Mouse (Mus musculus) heart, adult 2 months (tissue): Measurements from ENCODE around the gene Eln. TPM values are rescaled to one million over a fixed set of nuclear protein-coding genes. Genes with fewer than 3 reads are reported as not detected.

Source experiments
- DNase-seq, 2 experiments: peaks; one replicate each; pipeline ENCODE4 v3.0.0; 2021
- H3K27ac ChIP-seq: fragments of 200-600 bp; 2 replicates; pipeline ENCODE4 v1.8.1; 2022
- H3K27me3 ChIP-seq: fragments of 200-500 bp; 2 replicates; pipeline ENCODE4 v1.6.1; 2012; ENCODE audit warnings: mild to moderate bottlenecking, low read length, inconsistent platforms, mixed read lengths; ENCODE audit not compliant: control insufficient read depth, insufficient read depth
- H3K36me3 ChIP-seq: fragments of 200-500 bp; 2 replicates; pipeline ENCODE4 v1.6.1; 2012; ENCODE audit warnings: low read length, inconsistent platforms; ENCODE audit not compliant: control insufficient read depth, insufficient read depth
- H3K4me1 ChIP-seq: fragments of 200-500 bp; 2 replicates; pipeline ENCODE4 v1.6.1; 2011; ENCODE audit warnings: low read length; ENCODE audit not compliant: control insufficient read depth, insufficient read depth
- H3K4me3 ChIP-seq: fragments of 200-600 bp; 2 replicates; pipeline ENCODE4 v1.8.1; 2022
- H3K79me2 ChIP-seq: fragments of 200-500 bp; replicated peaks from 2 replicates; pipeline ENCODE4 v1.6.1; 2012; ENCODE audit warnings: mild to moderate bottlenecking, inconsistent platforms, low read length, moderate library complexity, mixed read lengths; ENCODE audit not compliant: control insufficient read depth, insufficient read depth
- H3K9ac ChIP-seq: fragments of 200-500 bp; 2 replicates; pipeline ENCODE4 v1.6.1; 2012; ENCODE audit warnings: low read depth, mild to moderate bottlenecking, control low read depth, inconsistent platforms, low read length, mixed read lengths
- CTCF ChIP-seq: fragments of 200-600 bp; IDR thresholded peaks from 2 replicates; pipeline ENCODE4 v1.8.1; 2022; ENCODE audit warnings: antibody characterized with exemption, mild to moderate bottlenecking, moderate library complexity
- EP300 ChIP-seq: fragments of 200-500 bp; IDR thresholded peaks from 2 replicates; pipeline ENCODE4 v1.6.1; 2011; ENCODE audit warnings: low read depth, low read length, control low read depth; ENCODE audit not compliant: insufficient read depth
- POLR2A ChIP-seq: fragments of 200-500 bp; IDR thresholded peaks from 2 replicates; pipeline ENCODE4 v1.6.1; 2011; ENCODE audit warnings: mild to moderate bottlenecking, low read depth, low read length, control low read depth; ENCODE audit not compliant: insufficient read depth
- WGBS: fragments of 180-500 bp; shearing (Covaris S2); methylation state at CpG from one replicate; pipeline ENCODE4 v1.1.7; 2018; 5-methylcytosine and 5-hydroxymethylcytosine counted together
- intact Hi-C: fragments of 180-260 bp; cut with DNase I; formaldehyde crosslinking; loops from one replicate; pipeline ENCODE4 v1.15.1; 2025
- polyA plus RNA-seq: library from polyadenylated mRNA; depleted of rRNA; stranded (reverse); fragments of >200 nt; gene quantifications from 2 replicates; pipeline ENCODE4 v1.2.3, GENCODE M21; 2012
- total RNA-seq, 2 experiments: library from RNA; stranded (reverse); gene quantifications; 2 replicates each; pipeline ENCODE4 v1.2.3; 2021

Gene Eln
- total and polyA plus RNA-seq, 3 experiments = 33.5 to 124 (median 49.9) TPM

DNA sequence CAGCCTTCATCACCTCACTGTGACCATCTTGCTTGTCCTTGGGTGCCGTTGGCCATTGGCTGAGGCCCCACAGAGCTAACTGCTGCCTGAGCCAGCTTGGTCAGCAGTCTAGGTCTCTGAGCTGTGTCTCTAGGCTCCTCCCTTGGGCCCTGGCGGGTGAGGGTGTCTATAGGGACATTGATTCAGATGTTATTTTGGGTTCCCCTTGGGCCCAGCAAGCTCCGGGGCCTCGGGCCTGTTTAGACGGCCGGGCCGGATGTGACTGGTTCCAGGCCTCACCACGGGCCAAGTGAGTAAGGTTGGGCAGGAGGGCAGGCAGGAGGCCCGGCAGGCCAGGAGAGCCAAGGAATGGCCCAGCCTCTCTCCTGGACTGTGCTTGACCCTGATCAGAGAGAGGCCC, 16.2 kb upstream of the Eln start:
- Histone ChIP-seq H3K27ac (peak overlapping the region; percentile 48), H3K4me1 (peaks cover 17% of the 10 kb centered on the region)

DNA sequence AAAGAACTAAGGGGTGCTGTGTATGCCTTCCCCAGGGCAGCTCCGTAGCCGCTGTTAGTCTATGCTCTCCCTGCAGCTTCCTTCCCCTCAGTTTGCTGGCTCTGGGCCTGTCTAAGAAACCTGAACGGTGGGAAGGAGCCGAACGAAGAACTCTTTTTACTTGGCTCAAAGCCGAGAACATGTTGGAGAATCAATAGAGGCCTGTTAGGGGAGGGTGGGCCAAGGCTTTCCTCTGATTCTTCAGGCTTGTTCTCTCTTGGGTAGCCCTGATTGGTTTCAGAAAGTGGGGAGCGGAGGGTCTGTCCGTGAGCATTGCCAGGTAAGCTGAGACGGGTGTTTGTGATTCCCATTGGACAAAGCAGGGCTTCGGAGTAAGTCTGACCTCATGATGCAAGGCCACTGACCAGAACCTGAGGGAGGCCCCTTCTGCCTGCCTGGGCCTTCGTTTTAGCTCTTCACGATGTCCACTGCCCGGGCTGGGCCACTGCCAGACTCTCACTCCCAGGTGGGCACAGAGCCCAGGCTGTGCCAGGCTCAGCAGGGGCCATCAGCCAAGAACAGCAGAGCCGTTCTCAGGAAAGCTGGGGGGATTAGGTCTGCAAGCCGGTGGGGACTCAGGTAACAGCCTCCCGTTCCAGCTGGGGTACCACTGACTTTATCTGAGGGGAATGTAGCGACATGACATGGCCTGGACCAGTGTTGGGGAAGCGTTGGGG, 14.4 kb upstream of the Eln start:
- 52% methylated on average over 18 of the region's 18 CpGs for WGBS
- peak; percentile 77 to 79 for DNase-seq
- no peaks in the 10 kb centered on the region for H3K27me3 ChIP-seq
- TF ChIP-seq EP300 (no peak), POLR2A (no peak), CTCF (no peak)
- intact Hi-C loops = no loop called here
- no peaks in the 10 kb centered on the region for H3K79me2 ChIP-seq
- H3K36me3 ChIP-seq = no peaks in the 10 kb centered on the region
- H3K27ac ChIP-seq = peak overlapping the region; percentile 26
- H3K4me3 ChIP-seq = no peak overlapping the region
- H3K4me1 ChIP-seq = peaks cover 17% of the 10 kb centered on the region
- no peak overlapping the region for H3K9ac ChIP-seq

More for the DNA sequence above, 16.2 kb upstream of the Eln start:
- DNase-seq = peak; percentile 58 to 83
- no peak overlapping the region for H3K9ac ChIP-seq
- TF ChIP-seq EP300 = 0 out of 2 replicates have a peak, but pooled peaks have one; percentile 21
- TF ChIP-seq CTCF = no peak
- no peak for TF ChIP-seq POLR2A
- H3K27me3 ChIP-seq = no peaks in the 10 kb centered on the region
- intact Hi-C loops = no loop called here
- no peak overlapping the region for H3K4me3 ChIP-seq
- H3K36me3 ChIP-seq = no peaks in the 10 kb centered on the region
- H3K79me2 ChIP-seq = no peaks in the 10 kb centered on the region
- WGBS = 37% methylated on average over 9 of the region's 9 CpGs

DNA sequence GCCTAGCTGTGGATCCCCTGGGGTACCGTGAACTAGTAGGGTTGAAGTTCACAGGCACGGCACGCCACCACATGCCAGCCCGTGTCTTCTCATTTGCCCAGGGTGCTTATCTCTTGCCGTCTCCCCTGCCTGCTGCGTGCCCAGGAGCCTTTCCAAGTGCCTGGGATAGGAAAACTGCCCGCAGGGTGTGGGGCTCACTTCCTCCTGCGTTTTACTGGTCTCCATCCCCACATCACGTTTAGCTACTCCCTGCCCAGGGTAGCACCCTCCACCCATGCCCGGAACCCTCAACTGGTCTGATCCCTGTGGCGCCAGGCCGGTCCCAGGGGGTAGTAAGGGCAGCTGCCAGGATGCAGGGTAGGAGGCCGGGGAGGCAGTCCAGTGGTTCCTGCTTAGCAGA, 8.9 kb upstream of the Eln start:
- TF ChIP-seq POLR2A = no peak
- TF ChIP-seq EP300 = no peak
- no peak for TF ChIP-seq CTCF
- Histone ChIP-seq H3K79me2 (no peaks in the 10 kb centered on the region), H3K36me3 (no peaks in the 10 kb centered on the region), H3K27me3 (no peaks in the 10 kb centered on the region), H3K9ac (no peak overlapping the region), H3K4me1 (peaks cover 5% of the 10 kb centered on the region), H3K27ac (no peak overlapping the region), H3K4me3 (no peak overlapping the region)
- DNase-seq = peak; percentile 26 to 31
- intact Hi-C loops = no loop called here
- WGBS = 19% methylated on average over 13 of the region's 13 CpGs

DNA sequence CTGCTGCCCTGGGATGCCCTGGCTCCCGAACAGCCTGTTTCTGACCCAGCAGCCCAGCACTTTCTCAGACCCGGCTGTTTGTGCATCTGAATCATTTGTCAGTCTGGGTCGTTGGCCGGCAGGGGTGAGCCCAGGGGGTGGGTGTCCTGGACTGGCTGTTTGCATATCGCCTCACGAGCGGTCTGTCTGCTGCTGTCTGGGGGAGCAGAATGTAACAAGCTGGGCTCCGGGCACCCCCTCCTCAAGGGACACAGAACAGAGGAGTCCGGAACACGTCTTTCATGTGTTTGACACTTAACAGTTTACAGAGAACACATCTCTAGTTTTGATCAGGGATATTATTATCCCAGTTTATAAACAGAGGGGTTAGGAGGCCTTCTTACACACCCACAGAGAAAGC, 7.0 kb upstream of the Eln start:
- Histone ChIP-seq H3K27ac (no peak overlapping the region), H3K9ac (no peak overlapping the region), H3K36me3 (no peaks in the 10 kb centered on the region), H3K4me3 (no peak overlapping the region), H3K4me1 (peaks cover 5% of the 10 kb centered on the region), H3K27me3 (no peaks in the 10 kb centered on the region), H3K79me2 (no peaks in the 10 kb centered on the region)
- TF ChIP-seq CTCF (no peak), POLR2A (no peak), EP300 (no peak)
- no peak for DNase-seq
- WGBS = 73% methylated on average over 10 of the region's 10 CpGs
- intact Hi-C loops = no loop called here

DNA sequence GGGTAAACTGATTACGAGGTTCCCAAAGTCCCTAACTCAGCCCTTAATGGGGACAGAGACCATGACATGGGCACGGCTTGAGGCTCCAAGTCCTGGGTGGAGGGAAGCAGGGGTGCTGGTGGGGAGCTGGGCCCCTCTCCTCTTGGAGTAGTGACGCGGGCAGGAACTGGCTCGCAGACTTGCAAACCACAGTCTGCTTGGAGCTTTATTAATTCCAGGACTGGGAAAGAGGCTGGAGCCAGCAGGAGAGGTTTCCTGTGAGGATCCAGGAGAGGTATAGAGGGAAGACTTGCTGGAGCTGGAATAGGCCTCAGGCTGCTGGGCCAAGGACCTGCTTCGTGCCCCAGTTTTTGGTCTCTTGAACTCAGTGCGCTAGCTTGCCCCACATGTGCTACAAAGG, 3.3 kb upstream of the Eln start:
- no peak for DNase-seq
- Histone ChIP-seq H3K4me1 (peaks cover 8% of the 10 kb centered on the region), H3K4me3 (no peak overlapping the region), H3K9ac (no peak overlapping the region), H3K27me3 (no peaks in the 10 kb centered on the region), H3K36me3 (no peaks in the 10 kb centered on the region), H3K79me2 (no peaks in the 10 kb centered on the region), H3K27ac (no peak overlapping the region)
- WGBS = 93% methylated on average over 7 of the region's 7 CpGs
- intact Hi-C loops = no loop called here
- no peak for TF ChIP-seq CTCF
- TF ChIP-seq POLR2A = no peak
- no peak for TF ChIP-seq EP300

DNA sequence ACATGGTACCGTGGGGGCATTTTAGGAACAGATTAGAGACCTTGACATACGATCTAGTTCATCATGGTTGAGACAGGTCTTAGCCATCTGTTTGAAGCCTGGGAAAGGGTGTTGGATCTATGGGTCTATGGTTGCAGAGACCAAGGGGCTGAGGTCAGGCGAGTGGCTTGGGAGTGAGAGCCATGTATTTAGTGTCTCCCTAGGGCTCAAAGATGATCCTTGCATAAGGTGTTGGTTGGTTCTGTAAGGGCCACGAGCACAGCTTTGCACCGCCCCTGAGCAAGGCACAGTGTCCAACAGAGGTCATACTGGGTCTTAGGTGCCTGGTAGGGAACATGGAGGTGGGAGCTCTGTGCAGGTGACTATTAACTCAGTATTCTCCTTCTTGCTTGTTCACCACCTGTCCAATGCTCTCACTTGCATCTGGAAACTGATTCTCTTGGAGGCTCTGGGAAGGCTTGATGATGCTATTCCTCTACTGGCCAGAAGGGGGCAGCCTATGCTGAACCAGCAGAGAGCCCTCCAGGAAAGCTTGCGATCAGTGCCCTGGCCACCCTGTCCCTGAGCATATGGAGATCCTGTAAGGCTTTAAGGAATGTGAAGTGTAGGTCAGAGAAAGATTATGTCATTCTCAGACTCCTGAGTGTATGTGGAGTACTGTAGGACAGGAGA, 960 bp upstream of the Eln start:
- intact Hi-C loops = loop anchor here (1.0 to 2.0 kb wide), 2 partner anchors 152 to 217 kb away; no protein-coding TSS in a partner anchor

More for the DNA sequence above, 960 bp upstream of the Eln start:
- WGBS = 33% methylated on average over 6 of the region's 6 CpGs
- Histone ChIP-seq H3K79me2 (no peaks in the 10 kb centered on the region), H3K27ac (peak overlapping the region; percentile 68), H3K4me3 (no peak overlapping the region), H3K27me3 (no peaks in the 10 kb centered on the region), H3K4me1 (peaks cover 8% of the 10 kb centered on the region), H3K9ac (peak overlapping the region; percentile 46; the same call in 1 of the 2 replicates), H3K36me3 (no peaks in the 10 kb centered on the region)
- TF ChIP-seq EP300 (peak; percentile 68; the same call in 1 of the 2 replicates), POLR2A (no peak), CTCF (peak; percentile 99)
- peak; percentile 76 to 79 for DNase-seq
